Mouse (Mus musculus): ENCODE results near the gene Ano9.

DNA sequence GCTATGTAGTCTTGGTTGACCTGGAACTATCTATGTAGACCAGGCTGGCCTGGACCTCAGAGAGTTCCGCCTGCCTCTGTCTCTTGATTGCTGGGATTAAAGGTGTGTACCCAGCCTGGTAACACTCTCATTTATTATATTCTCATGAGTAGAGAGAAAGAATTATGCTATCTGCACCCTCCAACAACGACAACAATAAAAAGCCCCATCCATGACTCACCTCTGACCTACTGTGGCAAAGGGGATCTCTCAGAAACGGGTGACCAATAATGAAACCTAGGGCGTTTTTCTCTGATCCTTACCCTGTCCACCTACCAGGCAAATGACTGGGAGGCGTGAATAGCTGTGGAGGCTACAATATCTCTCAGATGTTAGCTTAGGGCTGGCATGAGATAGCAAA lies 20.4 kb downstream of the Ano9 start:
- no peak for TF ChIP-seq EP300 (optimal IDR thresholded peaks at IDR 0.05)
- no peak for TF ChIP-seq CTCF (IDR thresholded peaks at IDR 0.05; ENCODE audit: low read depth)
